Mouse (Mus musculus): Measurements from ENCODE around the gene Slc4a4.

DNA sequence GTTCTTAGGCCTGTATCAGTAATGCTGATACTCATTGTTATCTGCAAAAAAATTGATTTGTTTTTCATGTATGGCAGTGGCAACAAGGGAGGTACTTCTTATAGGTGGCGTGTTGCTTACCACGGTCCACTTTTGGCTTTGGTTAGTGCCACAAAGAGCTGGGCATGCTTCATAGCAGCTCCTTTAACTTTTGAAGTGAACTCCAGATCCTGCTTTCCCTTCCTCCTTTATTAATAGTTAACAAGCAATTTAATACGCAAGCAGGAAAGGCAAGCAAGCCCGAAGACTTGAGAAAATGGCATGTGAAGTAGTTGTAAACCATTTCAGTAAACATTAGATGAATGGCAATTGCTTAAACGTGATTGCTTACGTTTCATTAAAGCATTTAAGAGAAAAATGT, 113.2 kb downstream of the Slc4a4 start:
- TF ChIP-seq TAL1 (IDR thresholded peaks at IDR 0.05; ENCODE audit: low read length) (no peak), GATA1 (IDR thresholded peaks at IDR 0.05; ENCODE audit: low read length) (no peak)
